Mouse (Mus musculus): Measurements from ENCODE around the gene Angel2. TPM values are rescaled to one million over a fixed set of nuclear protein-coding genes. Genes with fewer than 3 reads are reported as not detected.
A peak's percentile ranks its signal among the peaks of the same experiment; 100 is the strongest.

Angel2 gene
- polyA plus RNA-seq, 1 experiment from 2014 or later, result 73.1 TPM

GRCm38 (mm10) chr1:190904714-190905113, 20.2 kb upstream of the Angel2 start:
- no peaks in the 10 kb centered on the region for H3K27me3 ChIP-seq
- no peak overlapping the region for H3K27ac ChIP-seq (replicated peaks)
- H3K4me3 ChIP-seq, result no peak overlapping the region
- no peak for ATAC-seq (ENCODE audit: low FRiP score, low read depth)
- H3K9ac ChIP-seq (replicated peaks), result no peak overlapping the region
- H3K9me3 ChIP-seq, result no peaks in the 10 kb centered on the region
- no peak overlapping the region for H3K4me2 ChIP-seq (replicated peaks)
- H3K36me3 ChIP-seq, result peaks cover 20% of the 10 kb centered on the region
- WGBS, result 93% methylated on average over 16 of the region's 16 CpGs
- H3K4me1 ChIP-seq, result no peaks in the 10 kb centered on the region

GRCm38 (mm10) chr1:190910836-190911235, 14.1 kb upstream of the Angel2 start:
- Histone ChIP-seq H3K4me2 (replicated peaks) (peak overlapping the region; percentile 85), H3K4me3 (peak overlapping the region; percentile 84), H3K27me3 (no peaks in the 10 kb centered on the region), H3K27ac (replicated peaks) (no peak overlapping the region; the same call in 1 of the 2 replicates), H3K36me3 (no peaks in the 10 kb centered on the region), H3K9me3 (no peaks in the 10 kb centered on the region), H3K4me1 (peaks cover 16% of the 10 kb centered on the region), H3K9ac (replicated peaks) (peak overlapping the region; percentile 87)
- 76% methylated on average over 6 of the region's 6 CpGs for WGBS
- ATAC-seq (ENCODE audit: low FRiP score, low read depth), result no peak

GRCm38 (mm10) chr1:190911415-190912123, 13.3 kb upstream of the Angel2 start, which contains the start of gene Rps6kc1:
Gene Rps6kc1, minus strand, starts transcription at chr1:190911770.
- Histone ChIP-seq H3K27ac (replicated peaks) (peak within 1 kb of the TSS; percentile 74), H3K36me3 (no peaks in the 10 kb centered on the region), H3K9ac (replicated peaks) (peak within 1 kb of the TSS; percentile 87), H3K4me2 (replicated peaks) (peak within 1 kb of the TSS; percentile 85), H3K4me1 (peaks cover 16% of the 10 kb centered on the region), H3K9me3 (no peaks in the 10 kb centered on the region), H3K4me3 (peak within 1 kb of the TSS; percentile 84), H3K27me3 (no peaks in the 10 kb centered on the region)
- peak; percentile 94 for ATAC-seq (ENCODE audit: low FRiP score, low read depth)
- WGBS, result under 1% methylated on average over 46 of the region's 47 CpGs

- H3K9me3 ChIP-seq, result no peaks in the 10 kb centered on the region
- no peak overlapping the region for H3K9ac ChIP-seq (replicated peaks)
- H3K4me2 ChIP-seq (replicated peaks), result no peak overlapping the region
- no peak for ATAC-seq (ENCODE audit: low FRiP score, low read depth)
- peaks cover 16% of the 10 kb centered on the region for H3K4me1 ChIP-seq
- no peak overlapping the region for H3K4me3 ChIP-seq
- WGBS, result 41% methylated on average over 1 of the region's 1 CpGs
- no peaks in the 10 kb centered on the region for H3K36me3 ChIP-seq
- no peaks in the 10 kb centered on the region for H3K27me3 ChIP-seq
- no peak overlapping the region for H3K27ac ChIP-seq (replicated peaks)
Measured at GRCm38 (mm10) chr1:190912623-190913022, 12.3 kb upstream of the Angel2 start.

- no peaks in the 10 kb centered on the region for H3K27me3 ChIP-seq
- H3K9ac ChIP-seq (replicated peaks), result no peak overlapping the region
- no peak overlapping the region for H3K4me2 ChIP-seq (replicated peaks)
- no peaks in the 10 kb centered on the region for H3K36me3 ChIP-seq
- H3K4me1 ChIP-seq, result no peaks in the 10 kb centered on the region
- H3K9me3 ChIP-seq, result no peaks in the 10 kb centered on the region
- WGBS, result 67% methylated on average over 7 of the region's 7 CpGs
- no peak overlapping the region for H3K4me3 ChIP-seq
- ATAC-seq (ENCODE audit: low FRiP score, low read depth), result no peak
- H3K27ac ChIP-seq (replicated peaks), result no peak overlapping the region
Measured at GRCm38 (mm10) chr1:190918938-190919337, 6.0 kb upstream of the Angel2 start.

- no peak for ATAC-seq (ENCODE audit: low FRiP score, low read depth)
- H3K36me3 ChIP-seq, result no peaks in the 10 kb centered on the region
Measured at GRCm38 (mm10) chr1:190919725-190920469, 5.0 kb upstream of the Angel2 start.

GRCm38 (mm10) chr1:190927311-190927710, 2.4 kb downstream of the Angel2 start:
- WGBS, result 94% methylated on average over 3 of the region's 3 CpGs
- Histone ChIP-seq H3K4me2 (replicated peaks) (peak overlapping the region; percentile 77; the same call in 1 of the 2 replicates), H3K9me3 (no peaks in the 10 kb centered on the region), H3K9ac (replicated peaks) (no peak overlapping the region), H3K4me1 (peaks cover 13% of the 10 kb centered on the region), H3K27me3 (0 out of 2 replicates have a peak, but pooled peaks cover 2% of the 10 kb centered on the region), H3K36me3 (0 out of 2 replicates have a peak, but pooled peaks cover 3% of the 10 kb centered on the region), H3K4me3 (no peak overlapping the region), H3K27ac (replicated peaks) (no peak overlapping the region)
- no peak for ATAC-seq (ENCODE audit: low FRiP score, low read depth)

More at GRCm38 (mm10) chr1:190919725-190920469, 5.0 kb upstream of the Angel2 start:
- Histone ChIP-seq H3K4me2 (replicated peaks) (no peak overlapping the region), H3K4me1 (no peaks in the 10 kb centered on the region), H3K9me3 (no peaks in the 10 kb centered on the region), H3K4me3 (no peak overlapping the region), H3K27me3 (no peaks in the 10 kb centered on the region), H3K27ac (replicated peaks) (no peak overlapping the region), H3K9ac (replicated peaks) (no peak overlapping the region)
- 74% methylated on average over 8 of the region's 8 CpGs for WGBS

GRCm38 (mm10) chr1:190927751-190928369, 2.9 kb downstream of the Angel2 start:
- Histone ChIP-seq H3K27ac (replicated peaks) (peak overlapping the region; percentile 99), H3K4me1 (peaks cover 13% of the 10 kb centered on the region), H3K9me3 (no peaks in the 10 kb centered on the region), H3K27me3 (0 out of 2 replicates have a peak, but pooled peaks cover 2% of the 10 kb centered on the region), H3K4me2 (replicated peaks) (peak overlapping the region; percentile 77), H3K4me3 (peak overlapping the region; percentile 79), H3K36me3 (0 out of 2 replicates have a peak, but pooled peaks cover 5% of the 10 kb centered on the region), H3K9ac (replicated peaks) (peak overlapping the region; percentile 90)
- ATAC-seq (ENCODE audit: low FRiP score, low read depth), result peak; percentile 6
- 25% methylated on average over 16 of the region's 16 CpGs for WGBS

- peaks cover 13% of the 10 kb centered on the region for H3K4me1 ChIP-seq
- no peaks in the 10 kb centered on the region for H3K9me3 ChIP-seq
- peak overlapping the region; percentile 99 for H3K27ac ChIP-seq (replicated peaks)
- peak; percentile 98 for ATAC-seq (ENCODE audit: low FRiP score, low read depth)
- H3K4me2 ChIP-seq (replicated peaks), result peak overlapping the region; percentile 77
- under 1% methylated on average over 41 of the region's 79 CpGs for WGBS
- H3K4me3 ChIP-seq, result peak overlapping the region; percentile 79
- 0 out of 2 replicates have a peak, but pooled peaks cover 8% of the 10 kb centered on the region for H3K36me3 ChIP-seq
- H3K9ac ChIP-seq (replicated peaks), result peak overlapping the region; percentile 90
- H3K27me3 ChIP-seq, result 0 out of 2 replicates have a peak, but pooled peaks cover 2% of the 10 kb centered on the region
Measured at GRCm38 (mm10) chr1:190928370-190929009, 3.6 kb downstream of the Angel2 start.

- H3K27me3 ChIP-seq, result 0 out of 2 replicates have a peak, but pooled peaks cover 2% of the 10 kb centered on the region
- H3K4me2 ChIP-seq (replicated peaks), result peak overlapping the region; percentile 77
- peak overlapping the region; percentile 90 for H3K9ac ChIP-seq (replicated peaks)
- H3K4me3 ChIP-seq, result peak overlapping the region; percentile 79
- WGBS, result 9% methylated on average over 27 of the region's 27 CpGs
- ATAC-seq (ENCODE audit: low FRiP score, low read depth), result no peak; the same call in 1 of the 2 replicates
- H3K36me3 ChIP-seq, result peaks cover 14% of the 10 kb centered on the region; the same call in 1 of the 2 replicates
- H3K4me1 ChIP-seq, result peaks cover 13% of the 10 kb centered on the region
- H3K27ac ChIP-seq (replicated peaks), result peak overlapping the region; percentile 99
- no peaks in the 10 kb centered on the region for H3K9me3 ChIP-seq
Measured at GRCm38 (mm10) chr1:190929010-190929695, 4.2 kb downstream of the Angel2 start.

- H3K4me1 ChIP-seq, result peaks cover 13% of the 10 kb centered on the region
- H3K27ac ChIP-seq (replicated peaks), result no peak overlapping the region
- 91% methylated on average over 6 of the region's 6 CpGs for WGBS
- no peak overlapping the region for H3K4me2 ChIP-seq (replicated peaks)
- H3K4me3 ChIP-seq, result no peak overlapping the region
- peaks cover 24% of the 10 kb centered on the region for H3K36me3 ChIP-seq
- ATAC-seq (ENCODE audit: low FRiP score, low read depth), result no peak
- H3K27me3 ChIP-seq, result 0 out of 2 replicates have a peak, but pooled peaks cover 1% of the 10 kb centered on the region
- H3K9me3 ChIP-seq, result no peaks in the 10 kb centered on the region
- no peak overlapping the region for H3K9ac ChIP-seq (replicated peaks)
Measured at GRCm38 (mm10) chr1:190930181-190930580, 5.3 kb downstream of the Angel2 start.
